Mouse (Mus musculus): ENCODE data around the gene Mlst8.

Mlst8 gene

DNA sequence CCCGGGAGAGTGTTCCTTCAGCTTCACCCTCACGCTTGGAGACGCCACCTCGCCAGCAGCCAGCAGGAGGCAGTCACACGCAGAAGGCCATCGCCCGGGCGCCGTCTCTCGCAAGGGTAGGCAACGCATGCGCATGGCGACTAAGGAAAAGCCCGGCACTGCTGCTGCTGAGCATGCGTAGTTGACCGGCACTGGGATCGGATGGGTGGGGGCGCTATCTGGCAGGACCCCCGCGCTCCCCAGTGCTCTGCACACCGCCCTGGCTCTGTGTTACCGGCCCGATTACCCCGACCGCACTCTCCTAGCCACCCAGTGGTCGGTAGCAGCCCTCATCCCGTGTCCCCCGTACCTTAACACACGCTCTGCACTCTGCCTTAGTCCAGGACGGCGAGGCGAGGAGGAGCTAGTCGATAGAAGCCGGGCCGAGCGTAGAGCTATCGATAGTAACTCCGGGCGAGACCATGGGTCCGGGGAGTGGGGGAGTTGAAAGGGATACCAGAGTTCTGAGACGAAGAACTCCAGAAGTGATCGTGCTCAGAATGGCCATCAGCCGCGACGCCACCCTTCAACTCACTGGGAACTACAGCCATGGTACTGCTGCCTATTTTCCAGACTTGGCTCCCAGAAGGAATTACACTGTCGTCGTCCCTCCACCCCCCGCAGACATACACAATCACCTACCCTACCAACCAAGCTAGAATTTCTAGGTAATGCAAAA lies at the start of gene Mlst8:
Gene Mlst8 (minus strand): TSS at position 416 of the 718 bp plus-strand sequence.
- DNase-seq, result peak; percentile 99

DNA sequence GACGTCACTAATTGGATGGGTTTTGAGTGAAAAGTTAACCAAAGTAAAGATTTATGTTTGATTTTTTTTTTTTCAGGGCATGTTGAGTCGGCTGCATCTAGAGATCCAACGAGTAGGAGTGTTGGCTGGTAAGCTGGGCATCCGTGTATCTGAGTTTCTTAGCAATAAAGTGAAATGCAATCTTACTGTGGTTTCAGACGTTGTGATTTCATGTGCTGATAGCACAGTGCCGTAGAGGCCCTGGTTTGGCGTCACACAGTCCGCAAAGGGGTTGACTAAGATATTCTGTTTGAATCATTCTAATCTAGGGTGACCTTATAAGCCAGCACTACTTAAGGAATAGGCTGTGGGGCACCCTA lies 49.7 kb upstream of the Mlst8 start:
- DNase-seq, result peak in 1 of 2 experiments; percentile 14

DNA sequence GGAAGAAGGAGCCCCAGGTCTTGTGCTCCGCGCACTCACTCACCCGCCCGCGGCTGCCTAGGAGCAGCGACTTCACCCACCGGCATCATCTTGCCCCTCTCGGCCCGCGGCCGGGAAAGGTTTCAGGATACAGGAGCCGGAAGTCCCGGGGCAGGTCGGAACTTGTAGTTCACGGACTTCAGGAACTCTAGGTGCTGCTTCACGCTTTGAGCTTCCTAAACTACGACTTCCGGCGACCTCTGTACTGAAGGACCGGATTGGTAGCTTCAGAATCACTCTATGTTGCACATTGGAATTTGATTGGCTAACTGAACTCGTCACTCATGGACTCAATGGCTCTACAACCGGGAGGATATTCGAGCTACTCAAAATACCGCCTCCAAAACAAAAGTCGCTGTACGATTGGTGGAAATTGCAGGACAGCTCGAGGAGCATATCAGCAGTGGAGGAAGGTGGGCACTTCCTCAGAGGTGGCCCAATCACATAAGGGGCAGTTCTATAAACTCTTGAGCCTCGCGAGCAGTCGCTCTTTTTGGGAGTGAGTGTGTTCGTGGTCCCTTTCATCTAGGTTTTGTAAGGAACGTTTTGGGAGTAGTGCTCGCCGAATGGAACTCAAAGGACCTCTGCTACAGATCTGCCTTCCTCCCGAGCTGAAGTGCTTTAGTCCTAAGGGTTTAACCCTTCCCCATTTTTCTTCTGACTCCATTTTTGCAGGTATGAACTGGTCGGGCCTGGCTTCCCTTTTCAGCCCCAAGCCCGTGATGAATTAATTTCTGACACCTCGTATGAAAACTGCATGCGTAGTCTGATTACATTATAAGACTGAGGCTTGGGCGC lies 49.1 kb upstream of the Mlst8 start, which contains the start of gene Traf7:
Gene Traf7 (minus strand): TSS at position 216 of the 837 bp plus-strand sequence.
- peak; percentile 89 to 93 for DNase-seq

DNA sequence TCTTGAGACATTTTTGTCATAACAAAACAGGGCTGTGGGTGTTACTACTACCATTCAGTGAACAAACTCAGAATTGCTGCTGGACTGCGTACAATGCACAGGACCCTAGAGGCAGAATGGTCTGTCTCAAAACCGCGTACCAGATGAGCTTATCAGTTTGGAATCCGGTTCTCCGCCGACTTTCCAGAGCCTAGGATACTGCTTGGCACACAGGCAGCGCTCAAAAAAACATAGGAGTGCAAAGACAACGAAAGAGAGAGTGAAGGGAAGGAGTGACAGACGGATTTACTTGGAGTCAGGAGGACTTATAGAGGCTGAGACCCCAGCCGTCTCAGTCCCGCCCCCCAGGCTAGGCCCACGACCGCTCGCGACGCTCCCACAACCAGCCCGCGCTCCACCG lies 48.4 kb upstream of the Mlst8 start:
- DNase-seq, result no peak

DNA sequence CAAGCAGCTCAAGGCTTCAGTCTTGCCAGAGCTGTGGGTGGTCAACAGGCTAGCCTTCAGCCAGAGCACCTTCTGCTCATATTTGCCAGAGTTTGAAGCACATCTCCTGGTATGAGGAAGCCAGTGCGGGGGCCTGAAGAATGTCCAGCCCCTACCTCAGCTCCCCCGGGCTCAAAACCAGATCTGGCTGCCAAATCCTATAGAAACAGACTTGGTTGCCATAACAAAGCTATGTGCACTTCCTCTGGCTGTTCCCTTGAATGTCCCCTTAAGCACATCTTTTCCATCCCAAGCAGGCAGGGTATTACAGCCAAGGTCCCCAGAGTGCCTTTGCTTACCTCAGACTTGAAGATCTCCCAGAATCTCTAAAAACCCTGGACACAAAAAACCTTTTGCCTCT lies 45.9 kb upstream of the Mlst8 start:
- no peak for DNase-seq

DNA sequence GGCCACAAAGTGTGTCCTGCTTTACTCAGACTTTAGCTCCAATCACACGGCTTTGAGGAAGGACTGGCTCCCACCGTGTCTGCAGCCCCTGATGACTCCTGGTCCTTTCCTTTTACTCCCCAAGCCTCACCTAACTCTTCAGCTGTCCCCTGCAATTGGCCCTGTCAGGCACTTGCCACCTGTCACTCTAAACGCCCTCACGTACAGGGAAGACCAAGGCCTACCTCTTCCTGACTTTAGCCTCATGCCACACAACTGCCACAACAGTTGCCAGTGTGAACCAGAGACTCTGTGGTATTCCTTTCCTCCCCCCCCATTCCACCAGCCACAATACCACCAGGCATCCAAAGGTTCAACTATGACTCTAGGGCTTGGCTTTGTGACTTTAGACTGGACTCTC lies 41.6 kb upstream of the Mlst8 start:
- DNase-seq, result no peak

DNA sequence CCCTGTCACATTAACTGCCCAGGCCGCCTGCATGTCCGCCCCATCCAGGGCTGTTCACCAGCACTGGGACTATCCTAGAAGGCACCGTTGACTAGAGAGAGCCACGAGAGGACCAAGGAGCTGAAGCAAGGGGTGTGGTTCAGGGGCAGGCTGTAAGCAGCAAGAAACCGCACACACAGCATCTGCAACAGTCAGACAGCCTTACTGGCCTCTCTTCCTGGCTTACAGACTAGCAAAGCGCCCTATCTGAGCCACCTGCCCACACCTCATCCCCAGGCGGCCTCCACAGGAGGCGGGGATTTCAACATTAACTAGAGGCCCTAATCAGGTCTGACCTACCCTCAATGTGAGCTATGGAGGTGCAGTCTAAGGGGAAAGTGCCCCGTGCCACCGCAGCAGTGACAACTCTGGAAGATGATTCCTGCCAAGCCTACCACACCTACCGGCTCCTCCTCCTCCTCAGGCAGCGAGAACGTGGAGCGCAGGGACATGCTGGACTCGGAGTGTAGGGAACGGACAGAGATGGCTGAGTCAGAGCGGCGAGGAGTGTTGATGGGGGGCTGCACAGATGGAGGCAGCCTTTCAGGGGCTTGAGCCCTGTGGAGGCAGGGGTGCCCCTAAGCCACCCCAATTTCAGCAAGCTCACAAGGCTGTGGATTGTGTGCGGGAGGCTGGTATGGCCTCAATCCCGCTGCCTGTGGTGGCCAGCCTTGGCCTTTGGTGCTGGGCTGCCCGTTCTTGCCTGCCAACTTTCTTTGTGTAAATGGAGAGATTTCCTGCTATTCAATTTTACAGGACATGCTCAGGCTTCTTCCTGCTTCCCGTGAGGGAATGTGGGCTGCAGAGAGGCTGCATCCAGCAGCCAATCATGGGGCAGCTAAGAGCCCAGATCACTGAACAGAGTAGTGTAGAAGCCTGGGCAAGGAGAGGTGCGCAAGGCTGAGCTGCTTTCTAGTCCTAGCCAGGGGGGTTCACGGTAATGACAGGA lies 35.7 kb upstream of the Mlst8 start:
- DNase-seq, result no peak

DNA sequence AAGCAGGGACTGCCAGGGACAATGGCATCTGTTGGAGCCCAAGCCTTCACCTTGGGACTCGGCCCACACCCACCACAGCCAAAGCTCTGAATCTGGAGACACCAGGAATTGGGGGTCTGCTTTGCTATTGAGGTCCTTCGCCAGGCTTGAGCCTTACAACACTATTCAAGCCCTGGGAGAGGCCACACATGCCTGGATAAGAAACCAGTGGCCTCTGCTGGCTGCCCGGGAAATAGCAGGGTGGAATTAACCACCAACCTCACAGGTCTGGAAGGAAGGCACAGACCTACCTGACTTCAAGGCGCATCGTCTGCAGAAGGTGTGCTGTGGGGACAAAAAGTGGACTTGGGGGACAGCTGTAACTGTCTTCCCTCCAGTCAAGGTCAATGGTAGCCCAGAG lies 34.7 kb upstream of the Mlst8 start:
- peak; percentile 79 to 84 for DNase-seq

DNA sequence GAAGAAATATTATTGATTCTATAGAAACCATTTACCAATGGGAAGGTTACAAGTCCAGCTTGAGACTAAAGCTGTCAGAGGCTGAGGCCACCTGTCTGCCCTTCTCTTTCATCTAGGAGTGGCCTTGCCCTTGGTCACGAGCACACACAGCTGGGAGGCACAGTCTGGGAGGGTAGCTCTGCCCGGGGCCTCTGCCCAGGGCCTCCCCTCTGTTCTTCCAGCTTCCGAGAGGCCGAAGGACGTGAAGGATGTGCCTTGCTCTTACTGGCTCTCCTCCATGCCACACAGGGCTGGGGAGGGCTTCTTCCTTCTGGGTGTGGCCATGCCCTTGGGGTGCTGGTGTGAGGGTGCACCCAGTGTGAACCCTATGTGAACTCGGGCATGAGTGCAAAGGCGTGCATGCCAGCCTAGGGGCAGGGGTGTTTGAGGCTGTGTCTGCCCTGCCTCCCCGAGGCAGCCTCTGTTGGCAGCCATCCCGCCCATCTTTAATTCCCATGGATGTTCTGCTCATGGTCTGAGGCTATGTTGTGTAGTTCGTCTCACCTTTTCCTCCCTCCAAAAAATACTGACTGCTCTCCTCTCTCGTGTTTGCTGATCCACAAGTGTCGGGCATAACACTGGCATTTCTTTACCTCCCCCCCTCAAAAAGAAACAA lies 29.1 kb upstream of the Mlst8 start:
- peak in 1 of 2 experiments; percentile 45 for DNase-seq

DNA sequence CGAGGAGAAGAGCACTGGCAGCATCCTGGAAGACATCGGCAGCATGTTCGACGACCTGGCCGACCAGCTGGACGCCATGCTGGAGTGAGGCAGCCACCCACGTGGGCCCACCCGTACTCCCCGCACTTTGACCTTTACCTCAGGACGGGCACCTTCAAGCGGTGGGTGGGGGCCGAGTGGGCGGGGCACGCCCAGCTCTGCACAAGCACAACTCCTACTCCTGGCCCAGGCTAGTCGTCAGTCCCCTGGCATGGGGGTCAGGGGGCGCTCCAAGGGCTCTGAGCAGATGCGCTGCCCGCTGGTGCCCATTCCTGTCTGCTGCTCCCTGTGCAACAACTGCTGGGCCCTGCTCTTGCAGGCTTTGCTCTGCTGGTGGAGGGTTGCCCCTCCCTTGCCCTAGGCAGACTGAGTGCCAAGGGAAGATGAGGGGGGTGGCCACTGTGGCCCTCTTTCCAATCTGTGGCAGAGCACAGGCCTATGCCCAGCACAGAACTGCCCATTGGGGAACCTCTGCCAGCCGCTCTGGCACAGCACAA lies 28.3 kb upstream of the Mlst8 start:
- peak in 1 of 2 experiments; percentile 49 for DNase-seq

DNA sequence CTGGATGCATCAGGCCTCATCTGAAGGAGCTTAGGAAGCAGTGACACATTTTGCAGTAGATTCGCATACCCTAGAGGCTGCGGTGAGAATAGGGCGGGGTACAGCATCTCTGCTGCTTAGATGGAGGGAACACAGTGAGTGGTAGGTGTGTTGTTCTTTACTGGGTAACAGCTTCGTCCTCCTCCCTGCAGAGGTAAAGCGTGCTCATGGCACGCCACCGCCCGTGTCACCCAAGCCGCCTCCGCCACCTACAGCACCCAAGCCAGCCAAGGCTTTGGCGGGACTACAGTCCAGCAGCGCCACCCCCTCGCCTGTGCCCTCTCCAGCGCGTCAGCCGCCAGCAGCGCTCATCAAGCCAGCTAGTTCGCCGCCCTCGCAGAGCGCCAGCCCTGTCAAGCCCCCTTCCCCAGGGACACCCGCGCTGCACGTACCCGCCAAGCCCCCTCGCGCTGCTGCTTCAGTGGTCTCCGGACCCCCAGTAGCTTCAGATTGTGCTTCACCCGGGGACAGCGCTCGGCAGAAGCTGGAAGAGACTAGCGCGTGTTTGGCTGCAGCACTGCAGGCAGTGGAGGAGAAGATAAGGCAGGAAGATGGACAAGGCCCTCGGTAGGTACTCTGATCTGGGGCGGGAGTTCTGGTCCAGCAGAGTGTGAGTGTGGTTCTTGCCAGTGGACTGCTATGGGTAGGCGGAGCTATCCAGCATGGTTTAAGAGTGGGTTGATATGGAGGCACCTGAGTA lies 27.6 kb upstream of the Mlst8 start:
- peak; percentile 65 to 74 for DNase-seq

DNA sequence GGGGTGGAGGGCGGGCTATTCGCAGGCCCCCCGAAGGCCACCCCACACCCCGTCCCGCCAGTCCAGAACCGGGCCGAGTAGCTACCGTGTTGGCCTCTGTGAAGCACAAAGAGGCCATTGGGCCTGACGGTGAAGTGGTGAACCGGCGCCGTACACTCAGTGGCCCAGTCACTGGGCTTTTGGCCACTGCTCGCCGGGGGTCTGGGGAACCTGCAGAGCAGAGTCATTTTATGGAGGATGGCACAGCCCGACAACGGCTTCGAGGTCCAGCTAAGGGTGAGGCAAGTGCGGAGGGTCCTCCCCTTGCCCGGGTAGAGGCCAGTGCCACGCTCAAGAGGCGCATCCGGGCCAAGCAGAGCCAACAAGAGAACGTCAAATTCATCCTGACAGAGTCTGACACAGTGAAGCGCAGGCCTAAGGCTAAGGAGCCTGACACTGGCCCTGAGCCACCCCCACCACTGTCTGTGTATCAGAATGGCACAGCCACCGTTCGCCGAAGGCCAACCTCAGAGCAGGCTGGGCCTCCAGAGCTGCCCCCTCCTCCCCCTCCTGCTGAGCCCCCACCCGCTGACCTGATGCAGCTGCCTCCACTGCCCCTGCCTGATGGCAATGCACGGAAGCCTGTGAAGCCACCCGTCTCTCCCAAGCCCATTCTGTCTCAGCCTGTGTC lies 26.5 kb upstream of the Mlst8 start:
- peak; percentile 45 to 53 for DNase-seq

DNA sequence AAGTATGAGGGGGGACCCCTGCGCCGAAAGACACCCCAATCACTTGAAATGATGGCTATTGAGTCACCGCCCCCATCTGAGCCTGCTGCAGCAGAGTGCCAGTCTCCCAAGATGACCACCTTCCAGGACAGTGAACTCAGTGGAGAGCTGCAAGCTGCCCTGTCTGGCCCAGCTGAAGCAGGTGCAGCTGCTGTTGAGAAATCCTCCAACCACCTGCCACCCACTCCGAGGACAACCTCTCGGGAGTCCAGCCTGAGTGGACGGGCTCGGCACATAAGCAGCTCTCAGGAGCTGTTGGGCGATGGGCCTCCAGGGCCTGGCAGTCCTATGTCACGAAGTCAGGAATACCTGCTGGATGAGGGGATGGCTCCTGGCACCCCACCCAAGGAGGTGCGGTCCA lies 25.2 kb upstream of the Mlst8 start:
- DNase-seq, result no peak

DNA sequence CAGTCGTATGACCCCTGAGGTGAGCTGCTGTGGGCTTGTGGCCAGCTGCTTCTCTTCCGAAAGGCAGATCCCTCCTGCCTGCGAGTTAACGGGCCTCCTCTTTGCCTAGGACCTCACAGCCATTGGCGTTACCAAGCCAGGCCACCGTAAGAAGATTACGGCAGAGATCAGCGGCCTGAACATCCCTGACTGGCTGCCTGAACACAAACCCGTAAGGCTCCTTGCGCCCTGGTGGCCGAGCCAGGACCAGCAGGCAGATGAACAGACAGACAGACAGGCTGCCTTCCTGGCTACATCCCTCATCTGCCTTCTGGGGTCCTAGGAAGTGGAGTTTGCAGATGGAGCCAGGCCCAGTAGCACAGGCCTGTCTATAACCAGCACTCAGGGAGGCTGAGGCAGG lies 23.3 kb upstream of the Mlst8 start:
- DNase-seq, result no peak

DNA sequence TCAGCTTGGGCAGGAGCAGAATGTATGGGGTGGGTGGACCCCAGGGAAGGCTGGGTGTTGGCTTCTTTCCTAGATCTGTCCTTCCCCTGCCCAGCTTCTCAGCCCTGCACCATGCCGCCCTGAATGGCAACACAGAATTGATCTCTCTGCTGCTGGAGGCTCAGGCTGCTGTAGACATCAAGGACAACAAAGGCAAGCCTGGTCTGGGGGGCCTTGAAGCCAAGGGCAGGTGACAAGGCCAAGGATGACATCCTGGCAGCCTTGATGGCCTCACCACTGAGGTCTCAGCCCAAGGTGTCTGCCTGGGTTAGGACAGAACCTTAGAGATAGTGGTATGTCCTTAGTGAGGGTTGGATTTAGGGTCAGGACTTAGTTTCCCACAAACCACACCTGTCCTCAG lies 17.1 kb upstream of the Mlst8 start:
- DNase-seq, result no peak

DNA sequence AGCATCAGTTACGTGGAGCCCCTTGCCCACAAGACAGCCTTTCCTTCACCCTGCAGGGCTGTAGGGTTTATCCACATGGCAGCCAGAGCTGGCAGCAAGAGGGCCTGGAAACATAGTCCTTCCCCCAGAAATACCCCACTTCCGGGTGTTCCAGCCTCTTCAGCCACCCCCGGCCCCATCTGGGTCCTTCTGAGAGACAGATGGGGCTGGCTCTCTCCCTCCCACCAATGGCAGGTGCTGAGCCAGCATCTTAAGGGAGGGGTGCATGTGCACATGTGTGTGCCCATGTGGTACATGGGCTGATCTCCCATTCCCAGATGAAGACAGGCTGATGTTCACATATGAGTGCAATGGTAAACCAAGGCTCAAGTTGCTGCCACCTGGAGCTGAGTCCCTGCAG lies 16.6 kb upstream of the Mlst8 start:
- peak in 1 of 2 experiments; percentile 19 for DNase-seq

DNA sequence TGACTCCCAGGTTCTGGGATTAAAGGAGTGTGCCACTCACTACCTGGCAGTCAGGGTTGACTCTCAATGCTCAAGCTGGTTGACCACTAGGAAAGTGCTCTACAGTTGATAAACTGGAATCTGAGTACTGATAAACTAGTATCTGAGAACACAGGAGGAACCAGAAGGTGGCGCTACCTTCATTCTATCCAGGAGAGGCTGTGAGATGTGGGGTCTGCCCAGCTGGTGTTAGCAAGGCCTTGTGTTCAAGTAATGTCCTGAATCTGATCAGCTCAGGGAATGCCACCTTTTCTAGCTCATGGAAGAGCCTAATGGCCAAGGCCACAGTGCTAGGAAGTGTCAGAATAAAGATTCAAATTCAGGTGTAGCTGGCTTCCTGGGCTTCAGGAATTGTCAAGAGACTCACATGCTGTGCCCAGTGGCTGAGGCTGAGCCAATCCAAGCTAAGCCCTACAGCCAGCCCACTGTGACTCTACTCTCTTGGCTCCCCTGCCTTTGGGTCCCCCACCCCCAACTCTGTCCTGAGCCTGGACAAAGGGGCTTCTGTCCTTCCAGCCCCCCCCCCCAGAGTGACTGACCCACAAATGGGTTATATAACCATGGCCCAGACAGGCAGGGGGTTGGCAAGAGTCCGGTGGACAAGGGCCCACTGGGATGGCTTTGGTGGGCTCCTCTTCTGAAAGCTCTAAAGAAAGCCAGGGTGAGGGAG lies 15.9 kb upstream of the Mlst8 start:
- peak; percentile 62 to 79 for DNase-seq

DNA sequence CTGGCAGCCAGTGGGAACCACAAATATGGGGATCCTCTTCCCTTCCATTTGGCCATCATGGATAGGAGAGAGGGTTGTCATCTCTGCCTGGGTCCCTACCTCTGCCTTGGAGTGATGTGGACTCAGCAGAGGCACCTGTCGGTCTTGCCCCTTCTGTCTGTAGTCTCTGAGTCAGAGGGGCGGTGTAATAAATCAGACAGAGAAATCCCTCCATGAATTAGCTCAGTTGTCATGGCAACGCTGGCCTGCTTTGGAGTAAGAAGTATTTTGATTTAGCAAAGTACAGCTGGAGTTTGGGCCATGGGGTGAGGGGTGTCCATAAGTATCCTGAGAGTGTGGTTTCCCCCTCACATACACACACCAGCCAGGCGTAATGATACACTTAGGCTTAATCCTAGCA lies 11.5 kb upstream of the Mlst8 start:
- peak in 1 of 2 experiments; percentile 6 for DNase-seq

DNA sequence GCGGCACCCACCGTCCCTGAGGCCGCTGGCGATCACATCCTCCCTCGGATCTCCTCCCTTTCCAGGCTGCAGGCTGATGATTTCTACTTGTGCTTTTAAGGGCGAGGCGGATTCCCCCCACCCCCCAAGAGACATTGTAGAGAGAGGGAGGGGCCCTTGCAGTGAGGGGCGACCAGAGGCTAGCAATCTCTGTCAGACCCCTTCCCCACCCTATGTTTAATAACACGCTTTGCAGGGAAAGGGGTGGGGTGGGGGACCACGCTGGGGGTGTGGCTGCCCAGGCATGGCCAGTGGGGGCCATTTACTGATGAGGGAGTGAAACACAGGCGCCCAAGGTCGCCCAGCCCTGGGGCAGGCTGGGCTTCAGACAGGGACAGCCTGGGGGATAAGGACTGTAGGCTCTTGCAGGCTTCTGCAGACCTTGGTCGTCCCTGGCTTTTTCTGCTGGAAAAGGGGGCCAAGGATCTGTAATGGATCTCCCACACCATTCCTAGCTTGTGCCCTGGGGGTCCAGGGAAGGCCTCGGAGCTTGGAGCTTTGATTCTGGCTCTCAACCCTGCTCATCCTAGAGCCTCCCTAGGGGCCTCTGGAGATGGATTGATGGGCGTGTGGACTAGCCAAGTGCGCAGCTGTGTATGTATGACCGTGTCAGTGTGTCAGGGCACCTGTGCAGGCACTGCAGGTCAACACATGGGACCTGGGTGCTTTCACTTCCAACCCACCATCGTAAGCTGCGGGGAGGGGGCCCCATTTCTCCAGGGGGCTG lies 10.6 kb upstream of the Mlst8 start:
- DNase-seq, result peak; percentile 29 to 41
